Mouse (Mus musculus) testis, postnatal 14 days (tissue): ENCODE results near the gene Mat2b.

Experiments used
- DNase-seq: peaks from one replicate; pipeline ENCODE4 v3.0.0; 2021; ENCODE audit warnings: low spot score

Gene Mat2b

DNA sequence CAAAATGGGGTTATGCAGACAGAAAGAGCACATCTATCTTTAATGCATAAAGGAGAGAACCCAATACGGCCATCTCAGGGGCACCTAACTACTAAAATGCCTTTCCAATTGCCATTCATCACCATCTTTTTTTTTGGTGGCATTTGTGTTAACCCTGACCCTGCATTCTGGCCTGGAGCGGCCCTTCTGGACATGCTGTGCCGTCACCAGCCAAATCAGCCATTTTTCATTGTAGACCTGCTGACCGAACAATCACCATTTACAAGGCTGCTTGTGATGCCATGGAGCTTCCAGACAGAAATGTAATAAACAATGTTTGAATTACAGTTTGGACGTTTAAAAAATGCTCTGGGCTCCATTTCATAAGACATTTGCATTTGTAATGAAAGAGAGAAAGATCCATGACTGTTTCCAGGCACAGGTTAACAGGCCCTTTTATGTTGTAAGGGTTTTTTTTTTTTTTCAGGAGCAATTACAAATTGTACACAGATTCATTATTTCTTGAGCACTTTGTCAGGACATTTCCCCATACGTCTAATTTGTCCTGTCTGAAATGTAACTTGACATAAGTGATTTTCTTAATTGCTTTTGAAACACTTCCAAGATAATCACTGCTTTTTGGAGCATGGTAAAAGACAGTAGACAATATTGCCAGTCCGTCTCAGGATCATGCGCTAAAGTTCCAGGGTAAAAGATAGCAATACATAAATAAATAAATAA is 45.1 kb downstream of the Mat2b start:
- DNase-seq = no peak

- DNase-seq = no peak
Measured at GRCm38 (mm10) chr11:40647246-40647645, 47.8 kb downstream of the Mat2b start.
